Mouse (Mus musculus) heart, postnatal 0 days (tissue): ENCODE results near the gene Aes. TPM values are rescaled to one million over a fixed set of nuclear protein-coding genes. Genes with fewer than 3 reads are reported as not detected.
A peak's percentile ranks its signal among the peaks of the same experiment; 100 is the strongest.

Experiments used
- ATAC-seq: fragments of 200-750 bp; cut with Nextera tagmentation; 2 replicates; pipeline ENCODE4 v1.8.0; 2017; ENCODE audit warnings: low read depth, moderate number of reproducible peaks, moderate library complexity; ENCODE audit not compliant: insufficient read depth
- DNase-seq: peaks from one replicate; pipeline ENCODE4 v3.0.0-alpha.2; 2016; ENCODE audit warnings: low spot score
- H3K27ac ChIP-seq: fragments of 300-500 bp; sonication (generic); 2 replicates; pipeline ENCODE4 v1.5.1; 2014; ENCODE audit warnings: low read depth, mild to moderate bottlenecking
- H3K27me3 ChIP-seq: fragments of 300-500 bp; sonication (generic); 2 replicates; pipeline ENCODE4 v1.6.1; 2014; ENCODE audit warnings: low read length, mixed read lengths; ENCODE audit not compliant: control insufficient read depth, insufficient read depth
- H3K36me3 ChIP-seq: fragments of 300-500 bp; sonication (generic); replicated peaks from 2 replicates; pipeline ENCODE4 v1.6.1; 2014; ENCODE audit warnings: low read length, mixed read lengths; ENCODE audit not compliant: control insufficient read depth, insufficient read depth
- H3K4me1 ChIP-seq: fragments of 300-500 bp; sonication (generic); 2 replicates; pipeline ENCODE4 v1.6.1; 2014; ENCODE audit warnings: antibody characterized with exemption; ENCODE audit not compliant: control insufficient read depth, insufficient read depth
- H3K4me2 ChIP-seq: fragments of 300-500 bp; sonication (generic); 2 replicates; pipeline ENCODE4 v1.6.1; 2014; ENCODE audit warnings: low read depth, mild to moderate bottlenecking, low read length, moderate library complexity
- H3K4me3 ChIP-seq: fragments of 300-500 bp; sonication (generic); 2 replicates; pipeline ENCODE4 v1.5.1; 2014; ENCODE audit warnings: low read depth, low read length
- H3K9ac ChIP-seq: fragments of 300-500 bp; sonication (generic); replicated peaks from 2 replicates; pipeline ENCODE4 v1.6.1; 2014; ENCODE audit warnings: low read depth, low read length, mixed read lengths
- H3K9me3 ChIP-seq: fragments of 300-500 bp; sonication (generic); replicated peaks from 2 replicates; pipeline ENCODE4 v1.6.1; 2016; ENCODE audit warnings: low read length; ENCODE audit not compliant: control insufficient read depth
- CTCF ChIP-seq: IDR thresholded peaks from 2 replicates; pipeline ENCODE4 v1.5.1; 2016; ENCODE audit warnings: antibody characterized with exemption, control low read depth, low read depth
- EP300 ChIP-seq: IDR thresholded peaks from 2 replicates; pipeline ENCODE4 v1.6.1; 2016; ENCODE audit warnings: antibody characterized with exemption, low read depth
- WGBS: fragments of 180-500 bp; shearing (Covaris S2); extraction: QIAGEN DNeasy Blood & Tissue Kit; methylation state at CpG from one replicate; pipeline ENCODE4 v1.1.7; 2014; 5-methylcytosine and 5-hydroxymethylcytosine counted together
- polyA plus RNA-seq: library from polyadenylated mRNA; unstranded; fragments of >200 nt; fragmentation: Nextera tagmentation; extraction: Ambion mirVana; gene quantifications from 2 replicates; pipeline ENCODE4 v1.2.1, GENCODE M21; 2015
- total RNA-seq: library from RNA; depleted of rRNA; stranded (reverse); fragments of >200 nt; gene quantifications from 2 replicates; pipeline ENCODE4 v1.2.3, GENCODE M21; 2014; ENCODE audit warnings: low replicate concordance

Aes gene
- total and polyA plus RNA-seq, 2 experiments from 2014 or later: 767 to 870 TPM

DNA sequence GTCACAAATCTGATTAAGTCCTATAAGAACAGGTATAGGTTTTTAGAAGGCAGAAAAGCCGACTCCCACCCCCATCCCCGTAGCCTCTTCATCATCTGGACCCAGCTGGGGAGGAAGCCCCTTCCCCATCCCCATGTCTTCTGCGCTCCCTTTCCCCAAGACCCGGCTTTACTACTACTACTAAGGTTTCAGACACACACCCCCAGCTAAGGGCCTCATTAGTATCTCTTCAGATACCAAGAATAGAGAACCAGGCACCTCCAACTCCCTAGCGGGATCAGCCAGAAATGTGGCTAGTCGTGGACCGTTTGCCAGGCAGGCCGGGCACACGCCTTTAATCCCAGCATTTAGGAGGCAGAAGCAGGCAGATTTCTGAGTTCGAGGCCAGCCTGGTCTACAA lies 40.8 kb downstream of the Aes start:
- TF ChIP-seq CTCF: no peak
- no peak for TF ChIP-seq EP300
- H3K4me3 ChIP-seq: no peak overlapping the region
- peak overlapping the region; percentile 54; the same call in 1 of the 2 replicates for H3K27ac ChIP-seq
- H3K4me1 ChIP-seq: peaks cover 43% of the 10 kb centered on the region
- ATAC-seq (no peak), DNase-seq (no peak)
- H3K4me2 ChIP-seq: peak overlapping the region; percentile 57; the same call in 1 of the 2 replicates
- H3K9me3 ChIP-seq: no peaks in the 10 kb centered on the region
- no peaks in the 10 kb centered on the region for H3K36me3 ChIP-seq
- 0 out of 2 replicates have a peak, but pooled peaks cover 7% of the 10 kb centered on the region for H3K27me3 ChIP-seq
- no peak overlapping the region for H3K9ac ChIP-seq
- WGBS: 43% methylated on average over 10 of the region's 10 CpGs

DNA sequence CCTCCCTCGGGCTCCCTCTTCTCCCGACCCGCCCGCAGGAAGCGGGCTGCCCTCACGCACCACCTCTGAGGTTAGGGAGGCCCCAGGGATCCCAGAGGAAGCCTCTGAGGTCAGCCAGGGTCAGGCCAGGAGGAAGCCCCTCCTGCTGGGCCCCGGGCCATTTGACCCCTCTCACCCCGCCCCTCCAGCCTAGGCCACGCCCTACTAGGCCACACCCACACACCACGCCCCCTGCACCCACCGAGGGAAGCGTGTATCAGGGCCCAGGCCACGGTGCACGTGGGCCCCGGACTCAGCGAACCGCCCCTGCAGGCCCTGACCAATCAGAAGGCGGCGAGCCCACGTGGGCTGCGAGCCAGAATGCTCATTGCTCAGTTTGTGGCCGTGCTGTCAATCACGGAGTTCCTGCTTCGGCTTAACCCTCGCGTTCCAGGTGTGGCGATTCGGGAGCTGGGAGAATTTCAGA lies 41.5 kb downstream of the Aes start, which contains the start of gene Tle6:
Tle6 (minus strand) TSS at position 336 of the 466 bp plus-strand sequence.
- no peaks in the 10 kb centered on the region for H3K36me3 ChIP-seq
- ATAC-seq: peak; percentile 83
- peak within 1 kb of the TSS; percentile 57 for H3K4me2 ChIP-seq
- H3K27ac ChIP-seq: peak within 1 kb of the TSS; percentile 54
- peak within 1 kb of the TSS; percentile 32 for H3K4me3 ChIP-seq
- no peaks in the 10 kb centered on the region for H3K9me3 ChIP-seq
- H3K9ac ChIP-seq: no peak within 1 kb of the TSS
- H3K4me1 ChIP-seq: peaks cover 39% of the 10 kb centered on the region
- under 1% methylated on average over 28 of the region's 28 CpGs for WGBS
- H3K27me3 ChIP-seq: 0 out of 2 replicates have a peak, but pooled peaks cover 1% of the 10 kb centered on the region
- DNase-seq: peak; percentile 88
- TF ChIP-seq CTCF: no peak
- TF ChIP-seq EP300: 0 out of 2 replicates have a peak, but pooled peaks have one; percentile 60

DNA sequence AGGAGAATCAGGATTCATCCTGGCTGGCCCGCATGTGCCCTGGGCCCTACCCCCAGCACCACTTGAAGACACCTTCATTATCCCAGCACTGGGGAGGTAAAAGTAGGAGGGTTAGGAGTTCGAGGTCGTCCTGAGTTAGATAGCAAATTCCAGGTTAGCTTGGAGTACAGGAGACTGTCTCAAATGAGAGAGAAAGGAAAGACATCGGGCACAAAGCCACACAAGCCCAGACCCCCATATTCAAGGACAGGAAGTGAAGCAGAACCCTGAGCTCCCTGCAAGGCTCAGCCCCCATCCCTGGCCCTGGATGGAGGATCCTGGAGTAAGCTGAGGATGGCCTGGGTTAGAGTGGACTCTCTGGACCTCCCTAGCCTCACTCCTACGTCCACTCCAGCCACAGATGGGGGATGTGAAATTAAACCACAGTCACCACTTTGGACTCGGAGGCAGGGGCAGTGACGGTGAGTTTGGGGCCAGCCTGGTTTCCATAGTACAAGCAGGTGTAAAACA lies 42.2 kb downstream of the Aes start:
- Histone ChIP-seq H3K27ac (no peak overlapping the region), H3K4me3 (peak overlapping the region; percentile 32), H3K9ac (no peak overlapping the region), H3K4me1 (peaks cover 33% of the 10 kb centered on the region), H3K27me3 (no peaks in the 10 kb centered on the region), H3K9me3 (no peaks in the 10 kb centered on the region), H3K4me2 (peak overlapping the region; percentile 57), H3K36me3 (no peaks in the 10 kb centered on the region)
- WGBS: 42% methylated on average over 7 of the region's 7 CpGs
- no peak for DNase-seq
- ATAC-seq: no peak
- no peak for TF ChIP-seq CTCF
- no peak for TF ChIP-seq EP300

GRCm38 (mm10) chr10:81602741-81603151 lies 43.5 kb downstream of the Aes start:
- 20% methylated on average over 4 of the region's 4 CpGs for WGBS
- Histone ChIP-seq H3K4me3 (no peak overlapping the region), H3K4me2 (no peak overlapping the region), H3K9me3 (no peaks in the 10 kb centered on the region), H3K9ac (no peak overlapping the region), H3K36me3 (no peaks in the 10 kb centered on the region), H3K27me3 (no peaks in the 10 kb centered on the region), H3K27ac (peak overlapping the region; percentile 22; the same call in 1 of the 2 replicates), H3K4me1 (peaks cover 25% of the 10 kb centered on the region)
- DNase-seq: peak; percentile 91
- TF ChIP-seq EP300: no peak
- TF ChIP-seq CTCF: peak; percentile 73
- no peak for ATAC-seq

DNA sequence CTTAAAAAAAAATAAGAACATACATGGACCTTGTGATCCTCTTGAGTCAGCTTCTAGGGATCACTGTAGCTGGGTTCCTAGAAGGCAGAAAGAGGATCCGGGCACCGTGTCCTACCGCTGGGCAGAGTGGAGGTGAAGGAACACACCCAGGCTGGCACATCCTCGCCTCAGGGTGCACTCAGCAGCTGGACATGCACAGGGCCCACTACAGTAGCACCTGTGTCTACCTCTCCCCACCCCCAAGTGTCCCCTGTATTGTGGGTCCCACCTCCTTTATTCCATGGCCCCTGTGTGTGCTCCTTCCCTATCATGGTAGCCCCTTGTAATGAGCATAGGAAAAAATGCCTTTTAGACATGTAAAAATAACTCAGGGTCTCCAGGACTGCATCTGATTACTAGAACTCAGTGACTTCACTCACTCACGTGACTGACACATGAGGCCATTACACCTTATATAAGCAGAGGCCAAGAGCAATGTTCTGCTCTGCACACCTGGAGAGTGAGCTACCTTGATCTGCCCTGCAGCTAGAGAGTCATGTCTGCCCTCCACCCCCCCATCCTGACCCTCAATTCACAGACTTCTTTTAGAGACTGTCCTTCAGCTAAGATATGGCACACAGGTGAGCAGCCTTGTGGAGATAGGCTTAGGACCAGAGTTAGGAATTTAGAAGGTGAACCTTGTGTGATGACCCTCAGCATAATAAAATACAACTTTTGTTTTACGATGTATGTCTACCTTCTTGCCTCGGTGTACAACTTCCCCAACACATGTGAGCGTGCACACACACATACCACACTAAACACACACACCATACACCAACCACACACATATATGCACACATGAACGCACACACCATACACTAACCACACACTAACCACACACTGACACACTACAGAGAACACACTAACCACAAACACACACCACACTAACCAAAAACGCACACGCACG lies 45.0 kb downstream of the Aes start:
- Histone ChIP-seq H3K9ac (no peak overlapping the region), H3K4me1 (peaks cover 20% of the 10 kb centered on the region), H3K27ac (no peak overlapping the region), H3K4me3 (no peak overlapping the region), H3K4me2 (peak overlapping the region; percentile 78), H3K9me3 (no peaks in the 10 kb centered on the region), H3K27me3 (no peaks in the 10 kb centered on the region), H3K36me3 (no peaks in the 10 kb centered on the region)
- no peak for TF ChIP-seq EP300
- no peak for TF ChIP-seq CTCF
- no peak for DNase-seq
- 69% methylated on average over 12 of the region's 12 CpGs for WGBS
- no peak for ATAC-seq
